Mouse (Mus musculus) myocyte (in vitro differentiated cells): Measurements from ENCODE around the gene Fto.

Experiments used
- CEBPB ChIP-seq: IDR thresholded peaks from 2 replicates; pipeline ENCODE4 v1.6.1; 2011; ENCODE audit warnings: mild to moderate bottlenecking, moderate library complexity; ENCODE audit not compliant: poor library complexity, insufficient read depth, severe bottlenecking
- E2F4 ChIP-seq: IDR thresholded peaks from one replicate; pipeline ENCODE4 v1.6.1; 2011; ENCODE audit warnings: mild to moderate bottlenecking, control low read depth, moderate library complexity; ENCODE audit not compliant: insufficient read depth
- MAX ChIP-seq: IDR thresholded peaks from one replicate; pipeline ENCODE4 v1.6.1; 2011; ENCODE audit warnings: low read depth, mild to moderate bottlenecking, control low read depth
- MYOD1 ChIP-seq, 3 experiments: IDR thresholded peaks; one replicate each; pipeline ENCODE4 v1.6.1; 2011; ENCODE audit warnings: control low read depth in 2 of 3, low read depth in 2 of 3, mild to moderate bottlenecking in 2 of 3, moderate library complexity in 1 of 3; ENCODE audit not compliant: insufficient read length in 2 of 3, control insufficient read depth in 1 of 3
- MYOG ChIP-seq, 3 experiments: IDR thresholded peaks; one replicate each; pipeline ENCODE4 v1.6.1; 2011; ENCODE audit warnings: control low read depth in 2 of 3, low read depth in 2 of 3, mild to moderate bottlenecking in 2 of 3; ENCODE audit not compliant: insufficient read length in 2 of 3, control insufficient read depth in 1 of 3, insufficient read depth in 1 of 3
- POLR2A ChIP-seq: IDR thresholded peaks from one replicate; pipeline ENCODE4 v1.6.1; 2011; ENCODE audit warnings: low read depth, mild to moderate bottlenecking, control low read depth, moderate library complexity; ENCODE audit not compliant: insufficient read length
- POLR2AphosphoS2 ChIP-seq: IDR thresholded peaks from one replicate; pipeline ENCODE4 v1.6.1; 2011; ENCODE audit warnings: low read depth, control low read depth; ENCODE audit not compliant: insufficient read length
- REST ChIP-seq: IDR thresholded peaks from one replicate; pipeline ENCODE4 v1.6.1; 2011; ENCODE audit warnings: mild to moderate bottlenecking, control low read depth, moderate library complexity; ENCODE audit not compliant: insufficient read depth, insufficient read length
- SRF ChIP-seq: IDR thresholded peaks from one replicate; pipeline ENCODE4 v1.6.1; 2011; ENCODE audit warnings: low read depth; ENCODE audit not compliant: control insufficient read depth, insufficient read length
- TCF12 ChIP-seq: IDR thresholded peaks from one replicate; pipeline ENCODE4 v1.6.1; 2011; ENCODE audit warnings: mild to moderate bottlenecking, control low read depth; ENCODE audit not compliant: poor library complexity, insufficient read depth, severe bottlenecking
- TCF3 ChIP-seq: IDR thresholded peaks from one replicate; pipeline ENCODE4 v1.6.1; 2011; ENCODE audit warnings: low read depth, control low read depth; ENCODE audit not compliant: insufficient read length
- USF1 ChIP-seq: IDR thresholded peaks from one replicate; pipeline ENCODE4 v1.6.1; 2011; ENCODE audit warnings: low read depth, mild to moderate bottlenecking, control low read depth, moderate library complexity

- no peak for TF ChIP-seq REST
- no peak for TF ChIP-seq TCF3
- TF ChIP-seq MYOG (IDR thresholded peaks at IDR 0.05; ENCODE audit: control insufficient read depth in 1 of 3, insufficient read depth in 1 of 3, insufficient read length in 2 of 3, low read depth in 2 of 3): no peak
- no peak for TF ChIP-seq E2F4
- TF ChIP-seq USF1: no peak
- TF ChIP-seq POLR2AphosphoS2: no peak
- no peak for TF ChIP-seq CEBPB
- TF ChIP-seq POLR2A: no peak
- TF ChIP-seq TCF12: no peak
- no peak for TF ChIP-seq MAX
- TF ChIP-seq MYOD1 (IDR thresholded peaks at IDR 0.05; ENCODE audit: control insufficient read depth in 1 of 3, insufficient read length in 2 of 3, low read depth in 2 of 3): no peak
- no peak for TF ChIP-seq SRF
Measured at GRCm38 (mm10) chr8:91493373-91493772, 180.0 kb downstream of the Fto start.
